Mouse (Mus musculus): ENCODE measurements around the gene A330070K13Rik. TPM values are rescaled to one million over a fixed set of nuclear protein-coding genes. Genes with fewer than 3 reads are reported as not detected.

Gene A330070K13Rik
- polyA plus RNA-seq (2014; fragmentation: Illumina TruSeq; extraction: RNeasy Lipid Tissue Mini Kit (QIAGEN cat#74804); ENCODE audit: insufficient read depth, low read depth, low replicate concordance), result not detected

DNA sequence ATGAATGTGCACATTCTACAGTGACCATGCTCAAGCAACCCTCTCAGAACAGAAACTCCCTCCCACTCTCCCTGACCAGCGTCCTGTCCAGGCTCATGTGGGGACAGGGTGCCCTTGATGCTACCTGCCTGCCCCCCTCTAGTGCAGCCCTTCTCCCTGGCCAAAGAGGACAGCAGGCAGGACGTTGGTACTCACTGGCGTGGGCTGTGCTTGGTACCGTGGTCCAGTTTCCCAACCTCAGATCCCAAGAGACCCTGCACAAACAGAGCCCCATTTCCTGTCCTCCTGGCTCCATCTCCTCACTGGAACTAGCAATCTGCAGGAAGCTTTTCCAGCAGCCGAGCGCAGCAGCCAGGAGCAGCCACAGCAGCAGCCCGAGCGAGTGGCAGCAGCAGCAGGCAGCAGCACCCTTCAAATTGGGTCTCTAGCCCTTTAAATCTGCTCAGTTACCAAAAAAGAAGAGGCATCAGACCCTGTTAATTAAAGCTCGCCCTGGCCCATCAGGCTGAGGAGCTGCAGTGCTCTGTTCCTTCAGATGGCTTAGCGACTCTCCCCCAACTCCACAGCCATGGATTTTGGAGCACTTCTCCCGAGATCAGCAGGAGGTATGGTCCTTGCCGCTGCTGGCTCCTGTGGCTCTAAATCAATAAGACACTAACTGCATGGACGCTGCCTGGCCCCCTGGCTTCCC, at the start of gene A330070K13Rik:
Gene A330070K13Rik (minus strand): TSS at position 410 of the 691 bp plus-strand sequence.

DNA sequence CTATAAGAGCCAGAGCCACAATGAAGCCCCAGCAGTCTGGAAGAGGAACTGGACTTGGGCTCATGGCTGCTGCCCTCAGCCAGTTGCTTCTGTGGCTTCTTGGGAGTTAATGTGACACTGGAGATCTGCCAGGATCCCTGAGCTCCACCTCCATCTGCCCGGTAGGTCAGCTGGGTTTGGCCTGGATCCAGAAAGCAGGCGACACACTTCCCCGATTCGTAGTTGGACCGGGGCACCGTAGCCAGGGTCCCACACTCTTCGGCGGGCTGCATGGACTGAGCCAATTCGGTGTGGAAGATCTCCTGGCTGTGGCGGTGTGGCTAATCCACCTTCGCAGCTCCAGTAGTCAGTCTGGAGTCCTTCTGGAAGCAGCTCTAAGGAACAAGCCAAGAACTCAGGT, 15.2 kb downstream of the A330070K13Rik start, which contains the start of gene Caln1:
Gene Caln1 (plus strand): TSS at position 219 of the 400 bp plus-strand sequence.

Other genes with a start within 250 kb of the A330070K13Rik start
- 3.9 TPM for gene Kctd7, start 239.8 kb downstream of the A330070K13Rik start, polyA plus RNA-seq (2014; fragmentation: Illumina TruSeq; extraction: RNeasy Lipid Tissue Mini Kit (QIAGEN cat#74804); ENCODE audit: insufficient read depth, low read depth, low replicate concordance)
- 27.9 TPM for gene Rabgef1, start 212.8 kb downstream of the A330070K13Rik start, polyA plus RNA-seq (2014; fragmentation: Illumina TruSeq; extraction: RNeasy Lipid Tissue Mini Kit (QIAGEN cat#74804); ENCODE audit: insufficient read depth, low read depth, low replicate concordance)
- gene Tmem248, start 167.6 kb downstream of the A330070K13Rik start, polyA plus RNA-seq (2014; fragmentation: Illumina TruSeq; extraction: RNeasy Lipid Tissue Mini Kit (QIAGEN cat#74804); ENCODE audit: insufficient read depth, low read depth, low replicate concordance), result 30.1 TPM
- 112 TPM for gene Sbds, start 129.1 kb downstream of the A330070K13Rik start, polyA plus RNA-seq (2014; fragmentation: Illumina TruSeq; extraction: RNeasy Lipid Tissue Mini Kit (QIAGEN cat#74804); ENCODE audit: insufficient read depth, low read depth, low replicate concordance)
- 7.1 TPM for gene Tyw1, start 129.0 kb downstream of the A330070K13Rik start, polyA plus RNA-seq (2014; fragmentation: Illumina TruSeq; extraction: RNeasy Lipid Tissue Mini Kit (QIAGEN cat#74804); ENCODE audit: insufficient read depth, low read depth, low replicate concordance)
- gene Caln1, start 15.2 kb downstream of the A330070K13Rik start, polyA plus RNA-seq (2014; fragmentation: Illumina TruSeq; extraction: RNeasy Lipid Tissue Mini Kit (QIAGEN cat#74804); ENCODE audit: insufficient read depth, low read depth, low replicate concordance), result not detected